Comparison of ENCODE assay signal across 8 mouse cellular contexts in the genomic region with DNA sequence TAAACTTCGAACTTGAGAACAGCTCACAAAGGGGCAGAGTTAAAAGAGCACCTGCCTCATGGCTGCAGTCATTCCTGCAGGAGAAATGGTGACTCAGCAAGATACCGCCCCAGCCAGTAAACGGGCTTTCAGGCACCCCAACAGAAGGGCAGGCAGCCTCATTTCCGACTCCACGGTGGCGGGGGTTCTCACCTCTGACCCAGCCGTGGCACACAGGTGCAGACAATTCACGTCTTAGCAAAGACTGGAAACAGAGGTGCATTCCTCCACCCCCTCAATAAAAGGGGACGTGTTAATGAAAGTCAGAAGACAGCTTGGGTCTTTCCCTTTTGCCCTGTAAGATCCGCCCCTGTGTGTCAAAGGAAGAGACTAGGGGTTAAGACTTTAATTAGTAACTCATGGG.
DNase-seq lines count a peak whose midpoint lies in the region; ATAC-seq lines count a peak whose summit lies in the region.

No protein-coding gene starts in this region.

- peaks cover 4% of the 10 kb centered on the region for H3K36me3 ChIP-seq in forebrain, embryonic 10.5 days (replicated peaks)
- H3K36me3 ChIP-seq in forebrain, embryonic 15.5 days: no peaks in the 10 kb centered on the region
- peaks cover 4% of the 10 kb centered on the region; the same call in 1 of the 2 replicates for H3K36me3 ChIP-seq in hindbrain, embryonic 12.5 days
- peaks cover 17% of the 10 kb centered on the region for H3K36me3 ChIP-seq in limb, embryonic 13.5 days

- H3K4me3 ChIP-seq in forebrain, embryonic 10.5 days: peak overlapping the region; percentile 26; the same call in 1 of the 2 replicates
- no peak overlapping the region for H3K4me3 ChIP-seq in forebrain, embryonic 15.5 days
- no peak overlapping the region for H3K4me3 ChIP-seq in hindbrain, embryonic 12.5 days
- no peak overlapping the region for H3K4me3 ChIP-seq in limb, embryonic 13.5 days

- no peaks in the 10 kb centered on the region for H3K9me3 ChIP-seq in forebrain, embryonic 10.5 days
- no peaks in the 10 kb centered on the region for H3K9me3 ChIP-seq in forebrain, embryonic 15.5 days
- no peaks in the 10 kb centered on the region for H3K9me3 ChIP-seq in hindbrain, embryonic 12.5 days (replicated peaks)
- H3K9me3 ChIP-seq in limb, embryonic 13.5 days: no peaks in the 10 kb centered on the region

- H3K27ac ChIP-seq in forebrain, embryonic 10.5 days: no peak overlapping the region
- H3K27ac ChIP-seq in forebrain, embryonic 15.5 days (replicated peaks): no peak overlapping the region
- H3K27ac ChIP-seq in hindbrain, embryonic 12.5 days: no peak overlapping the region
- no peak overlapping the region for H3K27ac ChIP-seq in limb, embryonic 13.5 days

- no peak overlapping the region for H3K9ac ChIP-seq in forebrain, embryonic 15.5 days (replicated peaks)
- 0 out of 2 replicates have a peak overlapping the region, but pooled peaks have one; percentile 14 for H3K9ac ChIP-seq in hindbrain, embryonic 12.5 days
- no peak overlapping the region; the same call in 1 of the 2 replicates for H3K9ac ChIP-seq in limb, embryonic 13.5 days

- DNase-seq in forebrain, embryonic 10.5 days (ENCODE audit: extremely low spot score, low spot score): peak; percentile 67
- peak; percentile 31 for DNase-seq in adrenal gland, adult 8-10 months
- DNase-seq in thymus, postnatal 10 days (ENCODE audit: low spot score in 2 of 2): peak; percentile 52 to 63
- DNase-seq in ovary, adult 18-20 months (ENCODE audit: low spot score): no peak
- DNase-seq in gastrocnemius, postnatal 10 days: no peak

- H3K4me2 ChIP-seq in forebrain, embryonic 15.5 days (replicated peaks): no peak overlapping the region
- H3K4me2 ChIP-seq in hindbrain, embryonic 12.5 days (replicated peaks): 0 out of 2 replicates have a peak overlapping the region, but pooled peaks have one; percentile 19
- H3K4me2 ChIP-seq in limb, embryonic 13.5 days (replicated peaks): peak overlapping the region; percentile 44

- peaks cover 67% of the 10 kb centered on the region for H3K27me3 ChIP-seq in forebrain, embryonic 10.5 days (ENCODE audit: poor library complexity, severe bottlenecking)
- 0 out of 2 replicates have a peak, but pooled peaks cover 5% of the 10 kb centered on the region for H3K27me3 ChIP-seq in forebrain, embryonic 15.5 days
- H3K27me3 ChIP-seq in hindbrain, embryonic 12.5 days: peaks cover 29% of the 10 kb centered on the region
- no peaks in the 10 kb centered on the region for H3K27me3 ChIP-seq in limb, embryonic 13.5 days

- no peak for ATAC-seq in forebrain, embryonic 15.5 days (replicated peaks)
- ATAC-seq in hindbrain, embryonic 12.5 days (ENCODE audit: low FRiP score): no peak
- no peak; the same call in 1 of the 2 replicates for ATAC-seq in limb, embryonic 13.5 days (ENCODE audit: low FRiP score, low read depth)

- peaks cover 69% of the 10 kb centered on the region for H3K4me1 ChIP-seq in forebrain, embryonic 10.5 days
- peaks cover 32% of the 10 kb centered on the region for H3K4me1 ChIP-seq in forebrain, embryonic 15.5 days
- H3K4me1 ChIP-seq in hindbrain, embryonic 12.5 days: peaks cover 35% of the 10 kb centered on the region
- H3K4me1 ChIP-seq in limb, embryonic 13.5 days: peaks cover 72% of the 10 kb centered on the region

- under 1% methylated on average over 10 of the region's 10 CpGs for WGBS in forebrain, embryonic 10.5 days
- 8% methylated on average over 10 of the region's 10 CpGs for WGBS in forebrain, embryonic 15.5 days
- 3% methylated on average over 10 of the region's 10 CpGs for WGBS in hindbrain, embryonic 12.5 days
- 6% methylated on average over 10 of the region's 10 CpGs for WGBS in limb, embryonic 13.5 days

Comparison
In these comparisons a context has a peak if more than half of its experiments do, and no peak if none do; other contexts are left out.
1. DNase-seq: peak in forebrain, embryonic 10.5 days (single experiment), adrenal gland, adult 8-10 months (single experiment) and thymus, postnatal 10 days (2 of 2); none in ovary, adult 18-20 months (single experiment) and gastrocnemius, postnatal 10 days (single experiment).